ENCODE assay signal across 1 mouse cellular context in the genomic region with DNA sequence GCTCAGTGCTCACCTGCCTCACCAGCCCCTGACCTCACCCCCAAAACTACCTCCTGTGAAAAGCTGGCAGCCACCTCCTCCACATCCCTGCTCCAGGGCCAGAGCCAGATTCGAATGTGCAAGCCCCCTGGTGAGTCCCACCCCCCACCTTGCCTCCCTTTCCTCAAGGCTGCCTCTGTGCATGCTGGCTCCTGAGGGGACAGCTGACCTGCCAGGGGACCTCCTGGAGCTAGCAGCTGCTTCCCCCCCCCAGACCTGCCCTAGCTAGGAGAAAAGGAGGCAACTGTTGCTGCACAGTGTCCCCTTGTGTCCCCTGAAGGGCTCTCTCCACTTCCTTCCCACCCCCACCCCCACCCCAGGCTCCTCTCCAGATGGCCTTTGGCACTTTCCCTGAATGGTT.
TF ChIP-seq lines count a peak whose summit lies in the region.

No protein-coding gene starts in this region.

TF ChIP-seq in MEL, 35 proteins besides CTCF, POLR2A, EP300 and RAD21:
- TF ChIP-seq USF1 (IDR thresholded peaks at IDR 0.05; ENCODE audit: low read depth, low read length) (no peak), CHD2 (IDR thresholded peaks at IDR 0.05; ENCODE audit: low read length) (no peak), MAFK (IDR thresholded peaks at IDR 0.05; ENCODE audit: borderline replicate concordance, low read depth, low read length) (no peak), RCOR1 (IDR thresholded peaks at IDR 0.05; ENCODE audit: low read depth, low read length) (no peak), ETS1 (IDR thresholded peaks at IDR 0.05; ENCODE audit: low read depth, low read length) (no peak), USF2 (IDR thresholded peaks at IDR 0.05; ENCODE audit: borderline replicate concordance in 1 of 2, insufficient read depth in 1 of 2, low read depth in 1 of 2, low read length in 2 of 2) (no peak), NRF1 (IDR thresholded peaks at IDR 0.05; ENCODE audit: insufficient read depth, low read depth, low read length, poor library complexity, severe bottlenecking) (no peak), TBP (IDR thresholded peaks at IDR 0.05; ENCODE audit: low read depth, low read length) (no peak), ZC3H11A (IDR thresholded peaks at IDR 0.05; ENCODE audit: low read depth, low read length) (no peak), ZNF384 (IDR thresholded peaks at IDR 0.05; ENCODE audit: low read depth, low read length) (no peak), GATA1 (IDR thresholded peaks at IDR 0.05; ENCODE audit: low read depth, low read length) (no peak), CHD1 (IDR thresholded peaks at IDR 0.05; ENCODE audit: low read depth, low read length) (no peak), ELF1 (IDR thresholded peaks at IDR 0.05; ENCODE audit: low read depth, low read length) (no peak), MAZ (IDR thresholded peaks at IDR 0.05; ENCODE audit: low read depth, low read length) (no peak), TCF12 (IDR thresholded peaks at IDR 0.05; ENCODE audit: low read depth, low read length) (no peak)
